Mouse (Mus musculus) E14TG2a.4 (cell line): ENCODE data around the gene Gm5617.

Experiments
- CTCF ChIP-seq: conservative IDR thresholded peaks from 2 replicates; pipeline ENCODE4 v1.5.1; 2014; ENCODE audit warnings: low read length
- NANOG ChIP-seq: IDR thresholded peaks from 2 replicates; pipeline ENCODE4 v1.6.1; 2014; ENCODE audit warnings: borderline replicate concordance, low read length, mixed read lengths

DNA sequence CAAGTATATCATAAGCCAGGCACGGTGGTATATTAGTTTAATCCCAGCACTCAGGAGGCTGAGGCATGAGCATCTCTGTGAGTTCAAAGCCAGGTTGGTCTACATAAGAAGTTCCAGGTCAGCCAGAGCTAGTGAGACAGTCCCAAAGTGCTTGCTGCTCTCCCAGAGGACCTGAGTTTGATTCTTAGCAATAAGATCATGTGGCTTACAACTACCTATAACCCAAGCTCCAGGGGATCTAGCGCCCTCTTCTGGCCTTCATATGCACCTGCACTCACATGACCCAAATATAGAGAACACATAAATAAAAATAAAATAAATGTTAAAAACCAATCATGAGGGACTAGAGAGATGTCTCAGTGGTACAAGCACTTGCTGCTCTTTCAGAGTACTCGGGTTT, 36.4 kb upstream of the Gm5617 start:
- peak; percentile 80 for TF ChIP-seq CTCF
- TF ChIP-seq NANOG: no peak
